Comparison of ENCODE assay signal across 8 mouse cellular contexts in the genomic region with DNA sequence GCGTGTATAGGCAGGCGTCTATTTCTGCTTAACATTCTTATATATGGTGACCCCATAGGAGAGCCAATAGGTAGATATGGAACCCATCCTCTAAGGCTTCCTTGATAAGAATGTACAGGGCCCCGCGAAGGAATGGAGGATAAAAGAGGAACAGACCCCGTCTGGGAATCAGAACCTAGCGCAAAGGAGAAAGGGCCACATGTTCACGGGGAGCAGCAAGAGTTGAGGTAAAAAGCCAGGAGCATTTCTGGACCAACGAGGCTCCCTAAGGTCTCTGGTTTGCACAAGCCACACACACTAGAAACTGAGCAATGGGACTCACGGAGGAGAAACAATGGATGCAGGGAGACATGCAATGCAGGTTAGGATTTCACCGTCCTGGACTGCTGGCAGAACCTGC. TPM values are rescaled to one million over a fixed set of nuclear protein-coding genes. Genes with fewer than 3 reads are reported as not detected.
DNase-seq lines count a peak whose midpoint lies in the region; ATAC-seq and TF ChIP-seq lines count a peak whose summit lies in the region.

No protein-coding gene starts in this region.

- H3K36me3 ChIP-seq in liver, adult 2 months (ENCODE audit: control insufficient read depth, insufficient read depth, low read length) = peaks cover 29% of the 10 kb centered on the region
- H3K36me3 ChIP-seq in embryonic facial prominence, embryonic 12.5 days = peaks cover 42% of the 10 kb centered on the region
- H3K36me3 ChIP-seq in intestine, postnatal 0 days (ENCODE audit: control insufficient read depth, insufficient read depth) = peaks cover 37% of the 10 kb centered on the region
- H3K36me3 ChIP-seq in neural tube, embryonic 13.5 days = peaks cover 43% of the 10 kb centered on the region

- H3K4me1 ChIP-seq in liver, adult 2 months (ENCODE audit: control insufficient read depth, insufficient read depth, low read length) = peaks cover 19% of the 10 kb centered on the region
- peaks cover 16% of the 10 kb centered on the region for H3K4me1 ChIP-seq in embryonic facial prominence, embryonic 12.5 days
- H3K4me1 ChIP-seq in intestine, postnatal 0 days (replicated peaks; ENCODE audit: control insufficient read depth, insufficient read depth, low read length) = no peaks in the 10 kb centered on the region; the same call in 1 of the 2 replicates
- H3K4me1 ChIP-seq in neural tube, embryonic 13.5 days (replicated peaks) = peaks cover 37% of the 10 kb centered on the region

- TF ChIP-seq POLR2A in liver, adult 2 months (IDR thresholded peaks at IDR 0.05; ENCODE audit: extremely low read depth, insufficient read depth, low read length) = no peak

- no peak for DNase-seq in liver, adult 2 months (ENCODE audit: extremely low read depth, low read depth, low spot score)
- DNase-seq in liver (no peak), MN1 (ENCODE audit: low spot score) (no peak)
- no peak for DNase-seq in layer of hippocampus, adult 8-10 months (ENCODE audit: low spot score in 2 of 2)
- no peak for DNase-seq in cerebellum, adult 11 months

- TF ChIP-seq CTCF in liver, adult 2 months (IDR thresholded peaks at IDR 0.05; ENCODE audit: low read depth, low read length) = no peak
- no peak for TF ChIP-seq CTCF in intestine, postnatal 0 days (IDR thresholded peaks at IDR 0.05; ENCODE audit: low read depth)

- peak overlapping the region; percentile 95 for H3K27ac ChIP-seq in liver, adult 2 months (replicated peaks; ENCODE audit: insufficient read depth, low read depth, low read length)
- peak overlapping the region; percentile 93 for H3K27ac ChIP-seq in embryonic facial prominence, embryonic 12.5 days
- H3K27ac ChIP-seq in intestine, postnatal 0 days (ENCODE audit: low read depth, low read length) = peak overlapping the region; percentile 91
- peak overlapping the region; percentile 94 for H3K27ac ChIP-seq in neural tube, embryonic 13.5 days (replicated peaks)

- ATAC-seq in embryonic facial prominence, embryonic 12.5 days (ENCODE audit: insufficient number of reproducible peaks, insufficient read depth, low FRiP score, low TSS enrichment) = no peak
- no peak for ATAC-seq in intestine, postnatal 0 days
- ATAC-seq in neural tube, embryonic 13.5 days (ENCODE audit: low read depth) = no peak

- H3K9me3 ChIP-seq in embryonic facial prominence, embryonic 12.5 days = no peaks in the 10 kb centered on the region
- H3K9me3 ChIP-seq in intestine, postnatal 0 days (ENCODE audit: control insufficient read depth) = no peaks in the 10 kb centered on the region
- H3K9me3 ChIP-seq in neural tube, embryonic 13.5 days = no peaks in the 10 kb centered on the region

- peak overlapping the region; percentile 92 for H3K4me3 ChIP-seq in liver, adult 2 months (ENCODE audit: insufficient read depth, low read depth, low read length)
- peak overlapping the region; percentile 97 for H3K4me3 ChIP-seq in embryonic facial prominence, embryonic 12.5 days
- peak overlapping the region; percentile 97 for H3K4me3 ChIP-seq in intestine, postnatal 0 days (ENCODE audit: low read depth, low read length)
- peak overlapping the region; percentile 99 for H3K4me3 ChIP-seq in neural tube, embryonic 13.5 days

- no peaks in the 10 kb centered on the region for H3K27me3 ChIP-seq in liver, adult 2 months (ENCODE audit: control insufficient read depth, insufficient read depth, low read length)
- no peaks in the 10 kb centered on the region for H3K27me3 ChIP-seq in embryonic facial prominence, embryonic 12.5 days
- H3K27me3 ChIP-seq in intestine, postnatal 0 days (replicated peaks; ENCODE audit: control insufficient read depth, insufficient read depth, low read length) = no peaks in the 10 kb centered on the region
- H3K27me3 ChIP-seq in neural tube, embryonic 13.5 days = no peaks in the 10 kb centered on the region; the same call in 1 of the 2 replicates

- H3K79me2 ChIP-seq in liver, adult 2 months (ENCODE audit: control insufficient read depth, insufficient read depth, low read length) = no peaks in the 10 kb centered on the region; the same call in 1 of the 2 replicates

- peak overlapping the region; percentile 77 for H3K4me2 ChIP-seq in embryonic facial prominence, embryonic 12.5 days (replicated peaks)
- peak overlapping the region; percentile 83 for H3K4me2 ChIP-seq in intestine, postnatal 0 days (replicated peaks; ENCODE audit: low read depth)
- H3K4me2 ChIP-seq in neural tube, embryonic 13.5 days = peak overlapping the region; percentile 68

- 7% methylated on average over 10 of the region's 10 CpGs for WGBS in liver, adult 2 months
- WGBS in embryonic facial prominence, embryonic 12.5 days = 4% methylated on average over 10 of the region's 10 CpGs
- 4% methylated on average over 10 of the region's 10 CpGs for WGBS in intestine, postnatal 0 days
- WGBS in neural tube, embryonic 13.5 days = 7% methylated on average over 10 of the region's 10 CpGs

- H3K9ac ChIP-seq in liver, adult 2 months (ENCODE audit: low read depth, low read length) = peak overlapping the region; percentile 96
- peak overlapping the region; percentile 90 for H3K9ac ChIP-seq in embryonic facial prominence, embryonic 12.5 days
- H3K9ac ChIP-seq in intestine, postnatal 0 days (ENCODE audit: low read depth, low read length) = peak overlapping the region; percentile 87
- H3K9ac ChIP-seq in neural tube, embryonic 13.5 days = peak overlapping the region; percentile 98

RNA-seq across cellular contexts. Expression of a gene that starts 1.2 kb away (rescaled TPM):
- total RNA-seq in liver, adult 2 months (2014; rRNA removed) = 129 and 150 TPM in 2 replicates
- 99.8 and 146 TPM in 2 replicates for polyA plus RNA-seq in liver, adult 2 months (2012; rRNA removed)
- polyA plus RNA-seq in embryonic facial prominence, embryonic 12.5 days (2016; fragmentation: Nextera tagmentation; extraction: Ambion mirVana) = 502 TPM in 2 replicates
- 113 and 116 TPM in 2 replicates for polyA plus RNA-seq in intestine, postnatal 0 days (2015; fragmentation: Nextera tagmentation; extraction: Ambion mirVana)
- polyA plus RNA-seq in neural tube, embryonic 13.5 days (2015; fragmentation: Nextera tagmentation; extraction: Ambion mirVana) = 339 and 363 TPM in 2 replicates
- 100 to 1,000 TPM; 101 to 133 (median 115) TPM for total RNA-seq in layer of hippocampus, adult 8-10 months (2022)

RNA-seq across cellular contexts. Expression of a gene that starts 12.6 kb away (rescaled TPM):
- total RNA-seq in liver, adult 2 months (2014; rRNA removed) = 3.1 and 4.9 TPM in 2 replicates
- polyA plus RNA-seq in liver, adult 2 months (2012; rRNA removed) = 10.6 and 12.1 TPM in 2 replicates
- polyA plus RNA-seq in embryonic facial prominence, embryonic 12.5 days (2016; fragmentation: Nextera tagmentation; extraction: Ambion mirVana) = 38.4 and 40.0 TPM in 2 replicates
- 9.4 and 11.9 TPM in 2 replicates for polyA plus RNA-seq in intestine, postnatal 0 days (2015; fragmentation: Nextera tagmentation; extraction: Ambion mirVana)
- 41.4 and 45.7 TPM in 2 replicates for polyA plus RNA-seq in neural tube, embryonic 13.5 days (2015; fragmentation: Nextera tagmentation; extraction: Ambion mirVana)
- total RNA-seq in layer of hippocampus, adult 8-10 months (2022) = 10 to 100 TPM; 27.9 to 35.5 (median 29.1) TPM

RNA-seq across cellular contexts. Expression of a gene that starts 38.2 kb away (rescaled TPM):
- total RNA-seq in liver, adult 2 months (2014; rRNA removed) = 0.09 and 0.27 TPM in 2 replicates
- not detected in 2 replicates for polyA plus RNA-seq in liver, adult 2 months (2012; rRNA removed)
- polyA plus RNA-seq in embryonic facial prominence, embryonic 12.5 days (2016; fragmentation: Nextera tagmentation; extraction: Ambion mirVana) = 3.6 and 3.7 TPM in 2 replicates
- 2.3 and 3.4 TPM in 2 replicates for polyA plus RNA-seq in intestine, postnatal 0 days (2015; fragmentation: Nextera tagmentation; extraction: Ambion mirVana)
- 7.1 and 8.6 TPM in 2 replicates for polyA plus RNA-seq in neural tube, embryonic 13.5 days (2015; fragmentation: Nextera tagmentation; extraction: Ambion mirVana)
- total RNA-seq in layer of hippocampus, adult 8-10 months (2022) = 10 to 100 TPM; 16.0 to 19.6 (median 17.5) TPM
